Mouse (Mus musculus): ENCODE data around the gene Mxi1.

GRCm38 (mm10) chr19:53423816-53424465, 113.6 kb downstream of the Mxi1 start:
- TF ChIP-seq TAL1 (IDR thresholded peaks at IDR 0.05; ENCODE audit: low read length) (no peak), GATA1 (IDR thresholded peaks at IDR 0.05; ENCODE audit: low read length) (no peak)

Data from erythroblast, embryonic 14.5 days (primary cell).